Mouse (Mus musculus): Measurements from ENCODE around the gene Tnik. TPM values are rescaled to one million over a fixed set of nuclear protein-coding genes. Genes with fewer than 3 reads are reported as not detected.

Gene Tnik
- total RNA-seq, 1 experiment from 2014 or later: 19.7 TPM

GRCm38 (mm10) chr3:28554934-28555333, 291.9 kb downstream of the Tnik start:
- ATAC-seq (replicated peaks; ENCODE audit: insufficient number of reproducible peaks, low FRiP score, low TSS enrichment, poor library complexity, severe bottlenecking): no peak

GRCm38 (mm10) chr3:28555795-28556570, 293.0 kb downstream of the Tnik start:
- no peak for ATAC-seq (replicated peaks; ENCODE audit: insufficient number of reproducible peaks, low FRiP score, low TSS enrichment, poor library complexity, severe bottlenecking)

GRCm38 (mm10) chr3:28558328-28558871, 295.4 kb downstream of the Tnik start:
- ATAC-seq (replicated peaks; ENCODE audit: insufficient number of reproducible peaks, low FRiP score, low TSS enrichment, poor library complexity, severe bottlenecking): no peak

GRCm38 (mm10) chr3:28561408-28561807, 298.4 kb downstream of the Tnik start:
- ATAC-seq (replicated peaks; ENCODE audit: insufficient number of reproducible peaks, low FRiP score, low TSS enrichment, poor library complexity, severe bottlenecking): no peak

GRCm38 (mm10) chr3:28562612-28563332, 299.8 kb downstream of the Tnik start:
- no peak for ATAC-seq (replicated peaks; ENCODE audit: insufficient number of reproducible peaks, low FRiP score, low TSS enrichment, poor library complexity, severe bottlenecking)

- no peak for ATAC-seq (replicated peaks; ENCODE audit: insufficient number of reproducible peaks, low FRiP score, low TSS enrichment, poor library complexity, severe bottlenecking)
Observed at GRCm38 (mm10) chr3:28564370-28565357, 301.6 kb downstream of the Tnik start.

GRCm38 (mm10) chr3:28577301-28577700, 314.3 kb downstream of the Tnik start:
- no peak for ATAC-seq (replicated peaks; ENCODE audit: insufficient number of reproducible peaks, low FRiP score, low TSS enrichment, poor library complexity, severe bottlenecking)

- no peak for ATAC-seq (replicated peaks; ENCODE audit: insufficient number of reproducible peaks, low FRiP score, low TSS enrichment, poor library complexity, severe bottlenecking)
Observed at GRCm38 (mm10) chr3:28578950-28579615, 316.1 kb downstream of the Tnik start.

GRCm38 (mm10) chr3:28585750-28586465, 322.9 kb downstream of the Tnik start:
- ATAC-seq (replicated peaks; ENCODE audit: insufficient number of reproducible peaks, low FRiP score, low TSS enrichment, poor library complexity, severe bottlenecking): no peak

GRCm38 (mm10) chr3:28587808-28588207, 324.8 kb downstream of the Tnik start:
- ATAC-seq (replicated peaks; ENCODE audit: insufficient number of reproducible peaks, low FRiP score, low TSS enrichment, poor library complexity, severe bottlenecking): no peak

- no peak for ATAC-seq (replicated peaks; ENCODE audit: insufficient number of reproducible peaks, low FRiP score, low TSS enrichment, poor library complexity, severe bottlenecking)
Observed at GRCm38 (mm10) chr3:28591345-28591744, 328.3 kb downstream of the Tnik start.

- no peak for ATAC-seq (replicated peaks; ENCODE audit: insufficient number of reproducible peaks, low FRiP score, low TSS enrichment, poor library complexity, severe bottlenecking)
Observed at GRCm38 (mm10) chr3:28593922-28594321, 330.9 kb downstream of the Tnik start.

GRCm38 (mm10) chr3:28599476-28599875, 336.5 kb downstream of the Tnik start:
- ATAC-seq (replicated peaks; ENCODE audit: insufficient number of reproducible peaks, low FRiP score, low TSS enrichment, poor library complexity, severe bottlenecking): no peak

- no peak for ATAC-seq (replicated peaks; ENCODE audit: insufficient number of reproducible peaks, low FRiP score, low TSS enrichment, poor library complexity, severe bottlenecking)
Observed at GRCm38 (mm10) chr3:28606741-28607140, 343.7 kb downstream of the Tnik start.

GRCm38 (mm10) chr3:28612330-28612729, 349.3 kb downstream of the Tnik start:
- ATAC-seq (replicated peaks; ENCODE audit: insufficient number of reproducible peaks, low FRiP score, low TSS enrichment, poor library complexity, severe bottlenecking): no peak

- no peak for ATAC-seq (replicated peaks; ENCODE audit: insufficient number of reproducible peaks, low FRiP score, low TSS enrichment, poor library complexity, severe bottlenecking)
Observed at GRCm38 (mm10) chr3:28616386-28616785, 353.4 kb downstream of the Tnik start.

GRCm38 (mm10) chr3:28617008-28617627, 354.1 kb downstream of the Tnik start:
- ATAC-seq (replicated peaks; ENCODE audit: insufficient number of reproducible peaks, low FRiP score, low TSS enrichment, poor library complexity, severe bottlenecking): no peak

Data from monocyte, adult 5-6 weeks (primary cell).